Mouse (Mus musculus) intestine, embryonic 15.5 days (tissue): ENCODE results near the gene Cachd1. TPM values are rescaled to one million over a fixed set of nuclear protein-coding genes. Genes with fewer than 3 reads are reported as not detected.

Experiments
- ATAC-seq: fragments of 200-750 bp; cut with Nextera tagmentation; 2 replicates; pipeline ENCODE4 v1.8.0; 2017; ENCODE audit warnings: moderate TSS enrichment, moderate library complexity
- H3K27ac ChIP-seq: fragments of 300-500 bp; sonication (generic); 2 replicates; pipeline ENCODE4 v1.5.1; 2015; ENCODE audit warnings: mild to moderate bottlenecking, inconsistent platforms
- H3K27me3 ChIP-seq: fragments of 300-500 bp; sonication (generic); replicated peaks from 2 replicates; pipeline ENCODE4 v1.6.1; 2015; ENCODE audit warnings: inconsistent platforms
- H3K36me3 ChIP-seq: fragments of 300-500 bp; sonication (generic); 2 replicates; pipeline ENCODE4 v1.6.1; 2015; ENCODE audit warnings: inconsistent platforms
- H3K4me1 ChIP-seq: fragments of 300-500 bp; sonication (generic); replicated peaks from 2 replicates; pipeline ENCODE4 v1.6.1; 2015; ENCODE audit warnings: inconsistent platforms
- H3K4me2 ChIP-seq: fragments of 300-500 bp; sonication (generic); replicated peaks from 2 replicates; pipeline ENCODE4 v1.6.1; 2015; ENCODE audit warnings: mild to moderate bottlenecking, inconsistent platforms
- H3K4me3 ChIP-seq: fragments of 300-500 bp; sonication (generic); replicated peaks from 2 replicates; pipeline ENCODE4 v1.5.1; 2015; ENCODE audit warnings: inconsistent platforms
- H3K9ac ChIP-seq: fragments of 300-500 bp; sonication (generic); 2 replicates; pipeline ENCODE4 v1.6.1; 2015; ENCODE audit warnings: inconsistent platforms
- H3K9me3 ChIP-seq: fragments of 300-500 bp; sonication (generic); 2 replicates; pipeline ENCODE4 v1.6.1; 2016; ENCODE audit warnings: inconsistent platforms
- WGBS: fragments of 180-500 bp; shearing (Covaris S2); methylation state at CpG from one replicate; pipeline ENCODE4 v1.1.7; 2015; 5-methylcytosine and 5-hydroxymethylcytosine counted together
- polyA plus RNA-seq: library from polyadenylated mRNA; unstranded; fragments of >200 nt; fragmentation: Nextera tagmentation; extraction: Ambion mirVana; gene quantifications from 2 replicates; pipeline ENCODE4 v1.2.1, GENCODE M21; 2015

Gene Cachd1
- polyA plus RNA-seq, 1 experiment from 2014 or later = 13.4 TPM

DNA sequence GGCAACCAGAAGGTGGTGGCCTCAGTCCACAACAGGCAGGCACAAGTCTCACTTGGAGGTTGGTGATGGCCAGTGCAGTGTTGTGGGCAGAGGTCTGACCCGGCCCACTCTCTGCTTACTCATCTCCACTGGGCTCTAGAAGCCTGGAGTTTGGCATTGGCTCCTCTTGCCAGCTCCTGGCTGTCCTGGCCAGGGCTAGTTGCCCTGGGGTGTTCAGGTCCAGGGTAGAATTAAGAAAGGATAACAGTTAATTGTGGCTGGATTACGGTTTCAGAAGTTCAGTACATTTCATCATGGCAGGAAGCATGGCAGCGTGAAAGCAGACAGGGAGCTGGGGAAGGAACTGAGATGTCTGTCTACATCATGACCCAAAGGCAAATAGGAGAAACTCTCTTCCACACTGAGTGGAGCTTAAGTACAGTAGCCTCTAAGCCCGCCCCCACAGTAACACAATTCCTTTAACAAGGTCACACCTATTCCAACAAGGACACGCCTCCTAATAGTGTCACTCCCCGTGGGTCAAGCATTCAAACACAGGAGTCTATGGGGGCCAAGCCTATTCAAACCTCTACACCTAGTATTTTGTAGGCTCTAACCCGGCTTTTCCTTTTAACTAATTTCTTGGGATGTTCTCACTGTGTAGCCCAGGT lies 74.5 kb downstream of the Cachd1 start:
- peak; percentile 24; the same call in 1 of the 2 replicates for ATAC-seq
- H3K27ac ChIP-seq = no peak overlapping the region

DNA sequence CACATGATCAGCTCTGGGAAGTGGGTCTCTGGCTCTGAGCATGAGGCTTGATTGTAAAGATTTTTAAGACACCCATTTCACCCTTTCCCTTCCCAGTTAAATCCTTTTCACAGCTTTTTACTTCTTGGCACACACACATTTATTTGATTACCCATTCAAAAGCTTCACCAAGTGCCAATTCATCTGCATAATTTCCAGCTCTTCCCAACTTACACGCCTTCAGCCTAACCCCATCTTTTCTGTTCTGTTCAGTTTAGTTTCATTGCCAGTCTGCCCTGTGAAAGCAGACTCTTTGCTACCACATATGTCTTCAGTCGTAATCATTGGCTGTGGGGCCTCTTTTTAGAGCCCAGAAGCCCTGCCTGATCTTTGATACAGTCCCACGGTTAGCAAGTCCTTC lies 76.0 kb downstream of the Cachd1 start:
- Histone ChIP-seq H3K9ac (no peak overlapping the region), H3K36me3 (no peaks in the 10 kb centered on the region), H3K4me3 (no peak overlapping the region), H3K4me2 (no peak overlapping the region), H3K9me3 (no peaks in the 10 kb centered on the region), H3K4me1 (peaks cover 11% of the 10 kb centered on the region; the same call in 1 of the 2 replicates), H3K27me3 (no peaks in the 10 kb centered on the region), H3K27ac (no peak overlapping the region)
- WGBS = 50% methylated on average over 3 of the region's 3 CpGs
- ATAC-seq = no peak

More for the DNA sequence above, 74.5 kb downstream of the Cachd1 start:
- Histone ChIP-seq H3K36me3 (no peaks in the 10 kb centered on the region), H3K9ac (no peak overlapping the region), H3K9me3 (no peaks in the 10 kb centered on the region), H3K4me3 (no peak overlapping the region), H3K4me2 (no peak overlapping the region), H3K27me3 (no peaks in the 10 kb centered on the region), H3K4me1 (no peaks in the 10 kb centered on the region)
- WGBS = 77% methylated on average over 7 of the region's 7 CpGs

DNA sequence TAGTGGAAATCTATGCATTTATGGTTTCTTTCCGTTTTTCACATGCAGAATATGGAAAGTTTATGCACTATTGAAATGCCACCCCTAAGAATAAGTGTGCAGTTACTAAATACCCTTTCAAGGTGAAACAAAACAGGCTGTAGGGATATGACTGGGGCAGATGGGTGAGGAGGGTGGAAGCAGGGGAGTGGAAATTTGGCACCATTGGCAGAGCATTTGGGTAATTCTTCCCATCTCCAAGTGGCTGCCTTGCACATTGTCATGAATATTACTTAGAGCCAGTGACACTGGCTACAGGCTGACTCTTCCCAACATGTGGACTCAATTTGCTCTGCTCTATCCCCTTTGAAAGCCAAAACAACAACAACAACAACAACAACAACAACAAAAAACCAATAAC lies 77.0 kb downstream of the Cachd1 start:
- H3K9me3 ChIP-seq = no peaks in the 10 kb centered on the region
- no peaks in the 10 kb centered on the region for H3K36me3 ChIP-seq
- H3K27ac ChIP-seq = no peak overlapping the region
- H3K4me2 ChIP-seq = no peak overlapping the region
- ATAC-seq = no peak
- peaks cover 11% of the 10 kb centered on the region; the same call in 1 of the 2 replicates for H3K4me1 ChIP-seq
- WGBS = 89% methylated on average over 1 of the region's 1 CpGs
- no peaks in the 10 kb centered on the region for H3K27me3 ChIP-seq
- no peak overlapping the region for H3K4me3 ChIP-seq
- H3K9ac ChIP-seq = no peak overlapping the region

DNA sequence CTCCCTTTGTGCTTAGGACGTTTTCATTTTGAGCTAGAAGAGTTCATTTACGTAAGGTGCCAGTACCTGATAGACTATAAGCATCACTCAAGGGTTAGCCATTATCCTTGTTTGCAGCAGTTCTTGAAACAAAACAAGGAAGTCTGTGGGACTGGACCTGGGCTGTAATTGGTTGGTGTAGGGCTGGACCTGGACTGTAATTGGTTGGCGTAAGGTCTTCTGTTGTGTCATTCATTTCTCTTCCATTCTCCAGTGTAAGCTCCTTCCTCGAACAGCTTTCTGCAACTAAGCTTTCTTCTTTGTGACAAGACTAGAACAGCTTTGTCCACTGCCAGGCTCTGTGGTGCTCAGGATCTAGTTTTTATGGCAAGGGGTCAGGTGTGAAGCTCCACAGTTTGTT lies 78.9 kb downstream of the Cachd1 start:
- Histone ChIP-seq H3K27me3 (no peaks in the 10 kb centered on the region), H3K27ac (no peak overlapping the region), H3K4me2 (no peak overlapping the region), H3K9me3 (no peaks in the 10 kb centered on the region), H3K36me3 (no peaks in the 10 kb centered on the region), H3K9ac (no peak overlapping the region), H3K4me3 (no peak overlapping the region), H3K4me1 (peaks cover 11% of the 10 kb centered on the region; the same call in 1 of the 2 replicates)
- 79% methylated on average over 4 of the region's 4 CpGs for WGBS
- ATAC-seq = no peak

DNA sequence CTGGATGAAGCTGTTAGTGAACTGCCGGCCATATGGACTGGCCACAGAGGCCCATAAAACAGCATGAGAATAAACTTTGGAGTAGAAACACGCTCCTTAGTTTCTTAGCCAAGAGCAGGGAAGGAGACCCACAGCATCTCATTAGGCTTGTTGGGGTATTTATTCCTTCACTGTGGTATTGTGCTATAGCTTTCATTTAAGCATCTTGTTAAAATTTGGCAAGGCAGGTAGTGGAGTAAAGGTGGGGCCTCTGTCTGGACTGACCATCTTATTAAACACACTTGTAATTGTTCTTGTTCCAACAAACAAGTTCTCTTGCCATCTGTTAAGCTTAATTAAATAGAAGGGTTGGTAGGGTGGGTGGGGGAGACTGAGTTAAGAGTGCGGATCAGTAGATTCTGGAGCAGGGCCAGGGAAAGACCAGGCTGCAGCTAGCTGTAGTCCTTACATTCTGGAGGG lies 81.0 kb downstream of the Cachd1 start:
- Histone ChIP-seq H3K4me1 (peaks cover 11% of the 10 kb centered on the region; the same call in 1 of the 2 replicates), H3K4me3 (no peak overlapping the region), H3K9me3 (no peaks in the 10 kb centered on the region), H3K9ac (no peak overlapping the region), H3K36me3 (no peaks in the 10 kb centered on the region), H3K27me3 (no peaks in the 10 kb centered on the region), H3K27ac (no peak overlapping the region), H3K4me2 (no peak overlapping the region)
- 58% methylated on average over 3 of the region's 3 CpGs for WGBS
- no peak for ATAC-seq

DNA sequence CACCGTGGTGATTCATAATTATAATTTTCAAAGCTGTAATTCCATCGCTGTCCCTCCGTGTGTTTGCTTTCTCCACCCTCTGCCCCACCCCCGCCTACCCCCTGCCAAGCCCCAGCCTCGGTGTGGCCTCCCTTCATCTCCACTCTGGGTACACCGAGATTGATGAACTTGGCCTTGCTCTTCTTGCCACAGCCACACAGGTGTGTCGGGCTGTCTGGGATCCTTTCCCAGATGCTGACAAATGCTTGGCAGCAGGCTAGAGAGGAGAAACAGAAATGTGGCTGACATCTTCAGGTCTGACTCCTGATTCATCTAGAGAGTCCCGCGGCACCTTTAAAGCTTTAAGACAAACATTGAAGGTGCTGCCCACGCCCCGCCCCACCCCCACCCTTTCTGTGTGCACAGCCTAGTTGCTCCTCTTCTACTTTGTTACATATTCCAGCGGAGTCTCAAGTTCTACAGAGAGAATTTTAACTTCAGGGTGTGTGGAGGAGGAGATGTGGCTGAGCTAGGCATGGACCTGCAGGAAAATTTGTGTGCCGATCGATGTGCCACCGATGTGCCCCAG lies 87.5 kb downstream of the Cachd1 start:
- peaks cover 31% of the 10 kb centered on the region for H3K4me1 ChIP-seq
- H3K4me3 ChIP-seq = no peak overlapping the region
- 37% methylated on average over 15 of the region's 15 CpGs for WGBS
- H3K9me3 ChIP-seq = no peaks in the 10 kb centered on the region
- H3K4me2 ChIP-seq = peak overlapping the region; percentile 33
- ATAC-seq = peak; percentile 80
- H3K9ac ChIP-seq = no peak overlapping the region
- H3K27me3 ChIP-seq = no peaks in the 10 kb centered on the region
- no peak overlapping the region for H3K27ac ChIP-seq
- no peaks in the 10 kb centered on the region for H3K36me3 ChIP-seq

DNA sequence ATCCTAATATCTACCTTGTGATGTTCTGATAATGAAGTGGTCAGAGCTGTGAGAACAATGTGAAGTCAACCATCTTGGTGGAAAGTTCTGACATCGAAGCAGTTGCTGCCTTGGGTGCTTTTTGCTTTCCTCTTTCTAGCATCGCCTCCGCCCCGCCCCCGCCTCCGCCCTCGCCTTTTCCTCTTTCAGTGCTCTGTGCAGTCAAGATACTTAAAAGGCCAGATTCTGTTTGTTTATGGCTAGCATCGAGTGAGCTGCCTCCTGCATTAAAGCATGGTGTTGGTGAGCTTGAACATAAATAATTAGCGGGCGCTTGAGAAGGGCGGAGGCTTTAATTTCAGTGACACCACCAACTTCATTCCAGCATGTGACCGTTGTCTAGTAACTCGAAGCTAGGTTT lies 88.9 kb downstream of the Cachd1 start:
- H3K4me1 ChIP-seq = peaks cover 31% of the 10 kb centered on the region
- 0 out of 2 replicates have a peak overlapping the region, but pooled peaks have one; percentile 13 for H3K4me2 ChIP-seq
- no peaks in the 10 kb centered on the region for H3K27me3 ChIP-seq
- 40% methylated on average over 13 of the region's 13 CpGs for WGBS
- no peak overlapping the region for H3K4me3 ChIP-seq
- H3K36me3 ChIP-seq = no peaks in the 10 kb centered on the region
- no peaks in the 10 kb centered on the region for H3K9me3 ChIP-seq
- no peak for ATAC-seq
- H3K27ac ChIP-seq = no peak overlapping the region
- no peak overlapping the region for H3K9ac ChIP-seq

DNA sequence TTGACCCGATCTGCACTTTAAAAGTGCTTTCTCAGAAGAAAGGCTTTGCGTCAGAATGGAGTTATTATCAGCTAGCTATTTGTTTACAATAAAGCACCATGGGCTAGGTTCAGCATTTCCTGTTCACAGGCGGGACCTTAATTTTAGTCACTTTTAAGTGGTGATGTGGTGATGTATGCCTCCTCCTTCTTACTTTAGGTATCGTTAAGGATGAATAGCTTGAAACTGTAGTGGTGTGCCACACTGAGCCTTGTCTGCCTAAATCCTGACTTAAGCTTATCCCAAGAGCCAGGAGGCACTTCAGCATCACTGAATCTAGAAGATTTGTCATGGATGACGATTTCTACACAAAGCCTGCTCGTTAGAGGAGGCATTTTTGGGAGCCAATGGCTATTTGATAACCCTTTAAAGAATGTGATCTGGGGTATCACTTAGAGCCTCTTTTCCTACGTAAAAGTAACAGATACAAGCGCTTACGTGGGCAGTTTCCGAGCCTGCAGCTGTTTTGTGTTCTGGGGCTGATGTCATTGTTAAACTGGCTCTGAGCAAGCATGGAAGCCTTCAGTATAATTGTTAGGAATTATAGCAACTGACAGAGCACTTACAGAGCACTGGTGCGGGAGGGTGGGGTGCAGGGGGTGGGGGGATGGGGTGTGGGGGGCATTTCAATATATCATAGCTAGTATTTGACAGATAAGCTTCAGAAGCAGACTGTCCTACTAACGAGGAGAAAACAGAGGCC lies 89.7 kb downstream of the Cachd1 start:
- H3K4me2 ChIP-seq = 0 out of 2 replicates have a peak overlapping the region, but pooled peaks have one; percentile 13
- ATAC-seq = no peak
- WGBS = 35% methylated on average over 12 of the region's 12 CpGs

DNA sequence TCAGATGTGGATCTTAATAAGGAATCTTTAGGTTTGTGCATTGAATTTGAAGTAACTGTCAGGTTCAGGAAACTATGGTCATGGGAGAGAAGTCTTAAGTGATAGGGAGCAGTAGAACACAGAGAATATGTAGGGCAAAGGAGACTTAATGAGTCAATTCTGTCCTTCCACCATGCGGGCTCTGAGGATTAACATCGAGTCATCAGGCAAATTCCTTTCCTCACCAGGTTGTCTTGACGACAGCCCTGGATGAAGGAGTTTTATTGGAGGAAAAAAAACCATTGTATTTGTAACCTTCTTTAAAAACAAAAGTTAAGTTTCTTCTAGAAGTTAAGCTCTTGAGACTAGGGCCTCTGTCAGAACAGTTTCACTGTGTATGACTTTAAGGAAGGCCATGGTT lies 100.9 kb downstream of the Cachd1 start:
- WGBS = 58% methylated on average over 3 of the region's 3 CpGs
- Histone ChIP-seq H3K4me1 (peaks cover 2% of the 10 kb centered on the region; the same call in 1 of the 2 replicates), H3K4me2 (no peak overlapping the region), H3K27ac (no peak overlapping the region), H3K9me3 (no peaks in the 10 kb centered on the region), H3K36me3 (no peaks in the 10 kb centered on the region), H3K9ac (no peak overlapping the region), H3K4me3 (no peak overlapping the region), H3K27me3 (no peaks in the 10 kb centered on the region)
- no peak for ATAC-seq

More for the DNA sequence above, 89.7 kb downstream of the Cachd1 start:
- H3K4me1 ChIP-seq = peaks cover 31% of the 10 kb centered on the region
- H3K9me3 ChIP-seq = no peaks in the 10 kb centered on the region
- H3K9ac ChIP-seq = no peak overlapping the region
- no peaks in the 10 kb centered on the region for H3K36me3 ChIP-seq
- no peaks in the 10 kb centered on the region for H3K27me3 ChIP-seq
- no peak overlapping the region for H3K4me3 ChIP-seq
- no peak overlapping the region for H3K27ac ChIP-seq

DNA sequence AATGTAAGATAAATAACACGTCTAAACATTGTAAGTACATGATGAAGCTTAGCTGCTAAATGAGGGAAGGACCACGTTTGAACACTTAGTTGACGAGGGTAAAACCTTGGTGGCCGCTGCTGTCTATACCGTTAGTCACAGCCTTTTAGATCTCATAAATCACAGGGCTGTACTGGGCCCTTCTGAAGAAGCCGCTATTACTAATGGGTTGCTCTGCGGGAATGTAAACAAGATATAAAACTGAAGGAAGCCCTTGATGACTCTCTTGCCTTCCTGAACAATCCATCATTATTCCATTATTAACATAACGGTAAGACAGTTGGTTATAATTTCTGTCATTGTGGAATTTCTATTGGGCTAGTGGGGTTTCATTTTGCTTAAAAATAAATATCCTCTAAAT lies 102.9 kb downstream of the Cachd1 start:
- Histone ChIP-seq H3K4me3 (no peak overlapping the region), H3K4me1 (peaks cover 2% of the 10 kb centered on the region; the same call in 1 of the 2 replicates), H3K9ac (no peak overlapping the region), H3K27me3 (no peaks in the 10 kb centered on the region), H3K36me3 (no peaks in the 10 kb centered on the region), H3K27ac (no peak overlapping the region), H3K9me3 (no peaks in the 10 kb centered on the region), H3K4me2 (no peak overlapping the region)
- 20% methylated on average over 8 of the region's 8 CpGs for WGBS
- peak; percentile 41; the same call in 1 of the 2 replicates for ATAC-seq

DNA sequence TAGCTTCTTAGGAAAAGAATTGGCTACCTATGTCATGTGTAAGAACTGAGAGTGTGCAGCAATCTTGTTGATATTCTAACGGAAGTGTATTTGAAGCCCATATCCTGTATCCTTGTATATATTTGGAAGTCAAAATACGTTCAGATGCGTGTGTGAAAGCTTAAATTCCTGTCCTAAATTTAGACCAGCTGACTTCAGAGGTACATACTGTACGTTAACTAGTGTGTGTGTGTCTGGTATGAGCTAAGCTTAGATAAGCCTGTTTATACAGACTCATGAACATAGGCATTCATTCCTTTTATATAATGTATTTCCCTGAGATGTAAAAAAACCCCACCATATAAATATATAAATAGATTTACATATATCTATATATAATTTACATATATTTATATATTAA lies 103.6 kb downstream of the Cachd1 start:
- H3K36me3 ChIP-seq = no peaks in the 10 kb centered on the region
- 44% methylated on average over 4 of the region's 4 CpGs for WGBS
- H3K9ac ChIP-seq = no peak overlapping the region
- no peaks in the 10 kb centered on the region for H3K9me3 ChIP-seq
- no peak overlapping the region for H3K27ac ChIP-seq
- no peak for ATAC-seq
- no peaks in the 10 kb centered on the region for H3K27me3 ChIP-seq
- H3K4me2 ChIP-seq = no peak overlapping the region
- H3K4me3 ChIP-seq = no peak overlapping the region
- peaks cover 3% of the 10 kb centered on the region; the same call in 1 of the 2 replicates for H3K4me1 ChIP-seq
